Mouse (Mus musculus): Measurements from ENCODE around the gene Pax5. TPM values are rescaled to one million over a fixed set of nuclear protein-coding genes. Genes with fewer than 3 reads are reported as not detected.

The Pax5 gene
- polyA plus RNA-seq, 1 experiment from 2014 or later, result 0.08 TPM

DNA sequence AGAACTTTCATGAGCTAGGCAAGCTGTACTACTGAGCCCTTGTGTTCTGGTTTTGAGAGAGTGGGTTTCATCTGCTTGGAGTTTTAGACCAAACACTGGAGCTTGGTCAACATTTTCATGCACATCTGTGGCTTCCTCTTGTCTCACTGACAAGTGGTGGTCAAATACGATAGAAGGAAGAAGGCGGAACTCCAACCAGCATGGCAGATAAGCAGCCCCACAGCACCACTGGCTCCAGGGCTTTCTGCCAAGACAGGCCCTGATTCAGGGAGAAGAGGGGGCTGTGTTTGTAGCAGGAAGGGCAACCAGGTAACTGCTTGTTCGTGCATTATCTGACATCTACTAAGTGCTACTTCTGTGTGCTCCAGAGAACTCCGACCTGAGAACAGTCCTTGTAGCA lies 127.6 kb downstream of the Pax5 start:
- WGBS, result 78% methylated on average over 4 of the region's 4 CpGs
- H3K27ac ChIP-seq (replicated peaks; ENCODE audit: low read depth, low read length), result no peak overlapping the region

GRCm38 (mm10) chr4:44578591-44578990 lies 131.7 kb downstream of the Pax5 start:
- no peaks in the 10 kb centered on the region for H3K27me3 ChIP-seq (replicated peaks; ENCODE audit: control insufficient read depth, insufficient read depth, low read length)
- no peaks in the 10 kb centered on the region for H3K36me3 ChIP-seq (ENCODE audit: control insufficient read depth, insufficient read depth, low read length)
- H3K4me2 ChIP-seq (ENCODE audit: low read depth, low read length), result no peak overlapping the region
- H3K4me3 ChIP-seq (ENCODE audit: low read depth, low read length), result no peak overlapping the region
- H3K4me1 ChIP-seq (ENCODE audit: control insufficient read depth, insufficient read depth, low read length), result no peaks in the 10 kb centered on the region
- 40% methylated on average over 5 of the region's 5 CpGs for WGBS
- DNase-seq (ENCODE audit: low spot score), result peak; percentile 36
- no peaks in the 10 kb centered on the region for H3K9me3 ChIP-seq (ENCODE audit: control insufficient read depth, low read length)
- no peak overlapping the region for H3K9ac ChIP-seq (ENCODE audit: low read depth, low read length)
- no peak overlapping the region for H3K27ac ChIP-seq (replicated peaks; ENCODE audit: low read depth, low read length)
- ATAC-seq (ENCODE audit: low read depth), result no peak

More for the DNA sequence above, 127.6 kb downstream of the Pax5 start:
- Histone ChIP-seq H3K27me3 (replicated peaks; ENCODE audit: control insufficient read depth, insufficient read depth, low read length) (no peaks in the 10 kb centered on the region), H3K4me1 (ENCODE audit: control insufficient read depth, insufficient read depth, low read length) (no peaks in the 10 kb centered on the region), H3K36me3 (ENCODE audit: control insufficient read depth, insufficient read depth, low read length) (no peaks in the 10 kb centered on the region), H3K4me3 (ENCODE audit: low read depth, low read length) (no peak overlapping the region), H3K9ac (ENCODE audit: low read depth, low read length) (no peak overlapping the region), H3K9me3 (ENCODE audit: control insufficient read depth, low read length) (no peaks in the 10 kb centered on the region), H3K4me2 (ENCODE audit: low read depth, low read length) (no peak overlapping the region)
- no peak for ATAC-seq (ENCODE audit: low read depth)
- DNase-seq (ENCODE audit: low spot score), result no peak

DNA sequence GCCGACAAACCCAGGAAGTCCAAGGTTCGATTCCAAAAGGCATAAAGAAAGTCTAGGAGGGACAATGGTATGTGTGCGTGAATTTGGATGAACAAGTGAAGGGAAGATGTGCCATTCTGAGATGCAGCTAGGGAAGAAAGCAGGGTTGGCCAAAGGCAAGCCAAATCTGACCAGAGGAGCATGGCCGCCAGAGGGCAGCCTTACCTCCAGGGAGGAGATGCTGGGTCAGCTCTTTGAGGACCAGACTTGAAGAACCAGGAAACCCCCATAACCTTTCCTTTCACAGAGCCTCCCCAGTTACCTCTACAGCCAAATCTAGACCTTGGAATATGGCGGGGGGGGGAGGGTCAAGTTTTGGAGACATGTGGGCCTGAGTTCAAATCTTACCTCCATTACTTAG lies 133.0 kb downstream of the Pax5 start:
- H3K9ac ChIP-seq (ENCODE audit: low read depth, low read length), result no peak overlapping the region
- ATAC-seq (ENCODE audit: low read depth) (no peak), DNase-seq (ENCODE audit: low spot score) (peak; percentile 49)
- no peak overlapping the region for H3K27ac ChIP-seq (replicated peaks; ENCODE audit: low read depth, low read length)
- no peak overlapping the region for H3K4me2 ChIP-seq (ENCODE audit: low read depth, low read length)
- 39% methylated on average over 5 of the region's 5 CpGs for WGBS
- no peak overlapping the region for H3K4me3 ChIP-seq (ENCODE audit: low read depth, low read length)
- H3K4me1 ChIP-seq (ENCODE audit: control insufficient read depth, insufficient read depth, low read length), result no peaks in the 10 kb centered on the region
- H3K9me3 ChIP-seq (ENCODE audit: control insufficient read depth, low read length), result no peaks in the 10 kb centered on the region
- H3K27me3 ChIP-seq (replicated peaks; ENCODE audit: control insufficient read depth, insufficient read depth, low read length), result no peaks in the 10 kb centered on the region
- H3K36me3 ChIP-seq (ENCODE audit: control insufficient read depth, insufficient read depth, low read length), result no peaks in the 10 kb centered on the region

DNA sequence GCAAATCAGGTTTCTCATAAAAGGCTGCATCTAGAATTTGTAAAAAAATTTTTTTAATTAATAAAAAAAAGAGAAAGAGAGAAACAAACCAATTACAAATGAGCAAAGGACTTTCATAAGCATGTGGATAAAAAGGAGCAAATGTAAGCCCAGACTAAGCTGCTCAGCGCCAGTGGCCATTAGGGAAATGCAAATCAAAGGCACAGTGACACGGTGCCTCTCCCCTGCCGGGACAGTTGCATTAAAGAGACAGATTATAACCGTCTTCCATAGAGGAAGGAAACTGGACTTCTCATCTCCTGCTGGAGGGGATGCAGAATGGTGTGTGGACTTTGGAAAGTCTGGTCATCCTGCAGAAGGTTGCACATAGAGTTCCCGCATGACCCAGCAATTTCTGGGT lies 133.5 kb downstream of the Pax5 start:
- Histone ChIP-seq H3K36me3 (ENCODE audit: control insufficient read depth, insufficient read depth, low read length) (no peaks in the 10 kb centered on the region), H3K27me3 (replicated peaks; ENCODE audit: control insufficient read depth, insufficient read depth, low read length) (no peaks in the 10 kb centered on the region), H3K4me3 (ENCODE audit: low read depth, low read length) (no peak overlapping the region), H3K27ac (replicated peaks; ENCODE audit: low read depth, low read length) (no peak overlapping the region), H3K9ac (ENCODE audit: low read depth, low read length) (no peak overlapping the region), H3K4me1 (ENCODE audit: control insufficient read depth, insufficient read depth, low read length) (no peaks in the 10 kb centered on the region), H3K4me2 (ENCODE audit: low read depth, low read length) (no peak overlapping the region), H3K9me3 (ENCODE audit: control insufficient read depth, low read length) (no peaks in the 10 kb centered on the region)
- DNase-seq (ENCODE audit: low spot score), result no peak
- 42% methylated on average over 5 of the region's 5 CpGs for WGBS
- no peak for ATAC-seq (ENCODE audit: low read depth)

- WGBS, result 80% methylated on average over 5 of the region's 5 CpGs
- H3K4me1 ChIP-seq (ENCODE audit: control insufficient read depth, insufficient read depth, low read length), result no peaks in the 10 kb centered on the region
- DNase-seq (ENCODE audit: low spot score) (no peak), ATAC-seq (ENCODE audit: low read depth) (no peak)
- no peak overlapping the region for H3K4me3 ChIP-seq (ENCODE audit: low read depth, low read length)
- no peak overlapping the region for H3K4me2 ChIP-seq (ENCODE audit: low read depth, low read length)
- no peaks in the 10 kb centered on the region for H3K27me3 ChIP-seq (replicated peaks; ENCODE audit: control insufficient read depth, insufficient read depth, low read length)
- no peak overlapping the region for H3K9ac ChIP-seq (ENCODE audit: low read depth, low read length)
- H3K9me3 ChIP-seq (ENCODE audit: control insufficient read depth, low read length), result no peaks in the 10 kb centered on the region
- H3K27ac ChIP-seq (replicated peaks; ENCODE audit: low read depth, low read length), result no peak overlapping the region
- no peaks in the 10 kb centered on the region for H3K36me3 ChIP-seq (ENCODE audit: control insufficient read depth, insufficient read depth, low read length)
Observed at GRCm38 (mm10) chr4:44573017-44573416, 137.3 kb downstream of the Pax5 start.

GRCm38 (mm10) chr4:44572373-44572772 lies 137.9 kb downstream of the Pax5 start:
- Histone ChIP-seq H3K27me3 (replicated peaks; ENCODE audit: control insufficient read depth, insufficient read depth, low read length) (no peaks in the 10 kb centered on the region), H3K9ac (ENCODE audit: low read depth, low read length) (no peak overlapping the region), H3K4me1 (ENCODE audit: control insufficient read depth, insufficient read depth, low read length) (no peaks in the 10 kb centered on the region), H3K9me3 (ENCODE audit: control insufficient read depth, low read length) (no peaks in the 10 kb centered on the region), H3K27ac (replicated peaks; ENCODE audit: low read depth, low read length) (no peak overlapping the region), H3K4me3 (ENCODE audit: low read depth, low read length) (no peak overlapping the region), H3K36me3 (ENCODE audit: control insufficient read depth, insufficient read depth, low read length) (no peaks in the 10 kb centered on the region), H3K4me2 (ENCODE audit: low read depth, low read length) (no peak overlapping the region)
- ATAC-seq (ENCODE audit: low read depth) (no peak), DNase-seq (ENCODE audit: low spot score) (no peak)
- 67% methylated on average over 5 of the region's 5 CpGs for WGBS

DNA sequence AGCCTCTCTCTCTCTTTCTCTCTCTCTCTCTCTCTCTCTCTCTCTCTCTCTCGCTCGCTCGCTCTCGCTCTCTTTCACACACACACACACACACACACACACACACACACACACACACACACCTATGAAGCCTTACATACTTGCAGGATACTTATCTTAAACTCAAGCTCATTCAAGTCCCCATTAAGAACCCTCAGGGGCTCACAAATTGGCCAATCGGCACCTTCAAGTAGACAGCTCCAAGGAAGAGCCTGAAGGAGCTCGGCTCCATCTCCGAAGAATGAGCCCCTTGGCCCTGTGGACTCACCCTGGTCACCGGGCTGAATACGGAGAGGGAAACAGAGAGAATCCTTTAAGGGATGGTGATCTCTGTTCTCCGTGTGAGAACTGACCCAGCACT lies 141.1 kb downstream of the Pax5 start:
- H3K36me3 ChIP-seq (ENCODE audit: control insufficient read depth, insufficient read depth, low read length), result no peaks in the 10 kb centered on the region
- DNase-seq (ENCODE audit: low spot score) (no peak), ATAC-seq (ENCODE audit: low read depth) (no peak)
- 79% methylated on average over 10 of the region's 10 CpGs for WGBS
- no peak overlapping the region for H3K4me2 ChIP-seq (ENCODE audit: low read depth, low read length)
- no peak overlapping the region for H3K27ac ChIP-seq (replicated peaks; ENCODE audit: low read depth, low read length)
- H3K27me3 ChIP-seq (replicated peaks; ENCODE audit: control insufficient read depth, insufficient read depth, low read length), result peaks cover 10% of the 10 kb centered on the region
- no peak overlapping the region for H3K4me3 ChIP-seq (ENCODE audit: low read depth, low read length)
- H3K9me3 ChIP-seq (ENCODE audit: control insufficient read depth, low read length), result no peaks in the 10 kb centered on the region
- H3K9ac ChIP-seq (ENCODE audit: low read depth, low read length), result no peak overlapping the region
- no peaks in the 10 kb centered on the region for H3K4me1 ChIP-seq (ENCODE audit: control insufficient read depth, insufficient read depth, low read length)

GRCm38 (mm10) chr4:44568666-44569065 lies 141.6 kb downstream of the Pax5 start:
- peaks cover 13% of the 10 kb centered on the region for H3K27me3 ChIP-seq (replicated peaks; ENCODE audit: control insufficient read depth, insufficient read depth, low read length)
- ATAC-seq (ENCODE audit: low read depth), result no peak
- no peak overlapping the region for H3K4me3 ChIP-seq (ENCODE audit: low read depth, low read length)
- no peak overlapping the region for H3K4me2 ChIP-seq (ENCODE audit: low read depth, low read length)
- no peak overlapping the region for H3K9ac ChIP-seq (ENCODE audit: low read depth, low read length)
- peak; percentile 12 for DNase-seq (ENCODE audit: low spot score)
- no peak overlapping the region for H3K27ac ChIP-seq (replicated peaks; ENCODE audit: low read depth, low read length)
- no peaks in the 10 kb centered on the region for H3K9me3 ChIP-seq (ENCODE audit: control insufficient read depth, low read length)
- no peaks in the 10 kb centered on the region for H3K4me1 ChIP-seq (ENCODE audit: control insufficient read depth, insufficient read depth, low read length)
- WGBS, result 62% methylated on average over 10 of the region's 10 CpGs
- no peaks in the 10 kb centered on the region for H3K36me3 ChIP-seq (ENCODE audit: control insufficient read depth, insufficient read depth, low read length)

DNA sequence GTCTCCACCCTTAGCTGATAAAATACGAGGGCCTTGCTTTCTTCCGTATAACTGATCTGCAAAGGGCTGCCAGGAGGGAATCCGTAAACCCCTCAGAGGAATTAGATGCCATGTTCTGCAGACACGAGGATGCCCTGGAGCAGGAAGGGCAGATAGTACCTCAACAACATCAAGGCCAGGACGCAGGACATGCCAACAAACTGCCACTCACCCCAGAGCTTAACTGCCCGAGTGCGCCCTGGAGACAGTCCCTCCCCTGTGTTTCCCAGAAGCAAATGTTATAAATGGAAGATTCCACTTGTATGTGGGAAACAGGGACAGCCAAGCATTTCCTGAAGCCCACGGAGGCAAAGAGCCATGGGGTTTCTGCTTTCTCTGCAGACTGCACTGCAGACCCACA lies 143.9 kb downstream of the Pax5 start:
- H3K4me3 ChIP-seq (ENCODE audit: low read depth, low read length), result no peak overlapping the region
- WGBS, result 56% methylated on average over 8 of the region's 8 CpGs
- no peak for DNase-seq (ENCODE audit: low spot score)
- no peaks in the 10 kb centered on the region for H3K36me3 ChIP-seq (ENCODE audit: control insufficient read depth, insufficient read depth, low read length)
- no peak for ATAC-seq (ENCODE audit: low read depth)
- no peak overlapping the region for H3K9ac ChIP-seq (ENCODE audit: low read depth, low read length)
- peaks cover 13% of the 10 kb centered on the region for H3K27me3 ChIP-seq (replicated peaks; ENCODE audit: control insufficient read depth, insufficient read depth, low read length)
- no peaks in the 10 kb centered on the region for H3K4me1 ChIP-seq (ENCODE audit: control insufficient read depth, insufficient read depth, low read length)
- no peak overlapping the region for H3K27ac ChIP-seq (replicated peaks; ENCODE audit: low read depth, low read length)
- H3K4me2 ChIP-seq (ENCODE audit: low read depth, low read length), result no peak overlapping the region
- no peaks in the 10 kb centered on the region for H3K9me3 ChIP-seq (ENCODE audit: control insufficient read depth, low read length)
